Mouse (Mus musculus): ENCODE measurements around the gene Cactin.
A peak's percentile ranks its signal among the peaks of the same experiment; 100 is the strongest.

Gene Cactin

GRCm38 (mm10) chr10:81344421-81345161 lies 23.7 kb downstream of the Cactin start:
- DNase-seq = no peak

DNA sequence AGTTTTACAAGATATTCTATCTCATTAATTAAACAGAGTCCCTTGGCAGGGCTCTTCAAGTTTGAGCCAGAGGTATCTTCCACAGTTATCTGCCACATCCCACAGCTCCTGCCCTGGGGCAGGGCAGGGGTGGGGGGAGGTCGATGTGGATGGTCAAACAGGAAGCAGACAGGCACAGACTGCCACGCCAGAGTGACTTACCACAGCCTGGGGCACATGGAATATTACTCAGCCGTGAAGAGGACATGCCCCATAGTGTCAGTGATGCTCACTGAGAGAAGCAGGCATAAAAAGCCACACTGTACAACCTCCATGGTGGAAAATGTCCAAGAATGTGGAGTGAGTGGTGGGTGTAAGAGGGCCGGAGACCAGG lies 24.2 kb downstream of the Cactin start:
- DNase-seq = no peak

GRCm38 (mm10) chr10:81346453-81347067 lies 25.7 kb downstream of the Cactin start:
- DNase-seq = no peak

GRCm38 (mm10) chr10:81349146-81349545 lies 28.2 kb downstream of the Cactin start:
- no peak for DNase-seq

DNA sequence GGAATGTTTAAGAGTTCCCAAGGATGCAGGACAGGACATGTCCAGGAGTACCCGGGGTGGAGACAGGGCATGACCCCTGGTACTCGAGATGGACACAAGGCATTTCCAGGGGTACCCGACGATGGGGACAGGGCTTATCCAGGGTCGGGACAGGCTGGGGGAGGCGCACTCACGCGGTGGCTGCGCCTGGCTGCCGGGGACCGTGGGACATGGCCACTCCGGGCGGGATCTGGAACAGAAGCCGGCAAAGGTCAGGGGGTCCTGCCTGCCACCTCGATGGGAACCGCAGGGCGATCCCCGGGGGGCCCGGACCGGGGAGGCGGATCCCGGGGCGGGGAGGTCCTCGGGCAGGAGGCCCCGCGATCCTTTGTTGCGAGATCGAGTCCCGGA lies 29.1 kb downstream of the Cactin start:
- no peak for DNase-seq

GRCm38 (mm10) chr10:81350351-81351063 lies 29.6 kb downstream of the Cactin start, which contains the start of gene Hmg20b:
Hmg20b (minus strand) TSS chr10:81350480.
- DNase-seq = peak; percentile 99

GRCm38 (mm10) chr10:81351678-81352291 lies 30.9 kb downstream of the Cactin start:
- no peak for DNase-seq

DNA sequence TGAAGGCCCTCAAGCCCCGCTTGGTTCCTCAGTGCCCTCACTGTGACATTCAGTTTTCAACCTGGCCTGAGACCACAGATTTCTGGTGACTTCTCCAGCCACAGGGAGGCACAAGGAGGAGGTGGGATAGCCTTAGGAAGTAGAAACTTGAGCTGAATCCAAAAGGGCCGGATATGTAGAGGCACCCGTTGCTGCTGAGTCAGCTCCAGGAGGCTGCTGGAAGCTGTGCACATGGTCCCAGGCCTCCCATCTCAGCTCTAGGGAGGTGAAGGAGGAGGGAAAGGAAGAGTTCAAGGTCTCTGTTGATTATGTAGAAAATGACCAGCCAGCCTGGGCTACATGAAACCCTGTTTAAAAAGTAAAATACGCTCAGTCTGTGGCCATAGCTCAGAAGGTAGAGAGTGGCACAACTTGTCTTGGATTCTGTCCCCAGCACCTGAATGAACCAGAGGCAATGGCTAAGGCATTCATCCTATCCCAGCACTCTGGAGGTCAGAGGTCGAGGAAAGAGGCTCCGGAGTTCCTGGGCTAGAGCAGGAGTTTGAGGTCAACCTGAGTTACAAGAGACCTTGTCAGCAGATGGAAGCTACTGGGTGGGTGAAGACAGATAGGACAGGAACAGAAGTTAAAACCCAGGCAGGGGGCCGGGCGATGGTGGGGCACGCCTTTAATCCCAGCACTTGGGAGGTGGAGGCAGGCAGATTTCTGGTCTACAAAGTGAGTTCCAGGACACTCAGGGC lies 34.0 kb downstream of the Cactin start:
- no peak for DNase-seq

DNA sequence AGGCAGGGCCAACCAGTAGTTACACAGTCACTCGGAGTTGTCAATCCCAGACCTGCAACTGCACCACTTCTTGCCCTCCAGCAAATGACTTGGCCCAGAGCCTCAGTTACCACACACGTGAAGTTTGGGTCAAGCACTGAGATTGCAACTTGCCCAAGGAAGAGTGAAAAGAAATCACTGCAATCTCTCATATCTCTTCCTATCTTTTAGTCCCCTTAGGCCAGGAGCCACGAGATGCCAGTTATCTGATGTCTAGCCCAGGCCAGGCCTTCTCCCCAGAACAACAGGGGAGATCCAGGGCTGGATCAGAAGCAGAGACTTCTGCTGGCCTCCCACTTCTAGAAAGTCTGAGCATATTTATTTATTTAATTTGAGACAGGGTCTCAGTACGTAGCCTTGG lies 34.6 kb downstream of the Cactin start:
- DNase-seq = no peak

- DNase-seq = no peak
Observed at GRCm38 (mm10) chr10:81356352-81356990, 35.6 kb downstream of the Cactin start.

GRCm38 (mm10) chr10:81356991-81357844 lies 36.3 kb downstream of the Cactin start, which contains the start of gene Mfsd12:
Mfsd12 (plus strand) TSS chr10:81357491.
- DNase-seq = peak; percentile 89

- no peak for DNase-seq
Observed at GRCm38 (mm10) chr10:81358209-81358608, 37.3 kb downstream of the Cactin start.

DNA sequence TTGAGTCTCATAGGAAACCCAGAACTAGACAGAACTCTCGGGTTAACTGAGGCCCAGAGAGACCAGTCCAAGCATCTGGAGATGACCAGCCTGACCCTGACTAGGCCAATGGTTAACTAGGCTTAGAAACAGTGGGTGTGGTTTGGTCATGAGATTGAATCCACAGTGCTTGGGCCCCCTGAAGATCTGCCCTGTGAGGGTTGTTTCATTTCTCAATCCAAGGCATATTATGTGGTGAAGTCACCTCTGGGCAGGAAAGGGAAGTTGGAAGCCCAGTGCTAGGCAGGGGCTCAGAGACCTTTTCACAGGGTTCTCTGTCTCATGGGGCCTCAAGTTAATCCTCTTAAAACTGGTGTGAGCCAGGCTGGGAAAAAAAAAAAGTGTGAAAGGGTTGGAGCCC lies 37.9 kb downstream of the Cactin start:
- no peak for DNase-seq

GRCm38 (mm10) chr10:81360721-81361120 lies 39.8 kb downstream of the Cactin start:
- no peak for DNase-seq

DNA sequence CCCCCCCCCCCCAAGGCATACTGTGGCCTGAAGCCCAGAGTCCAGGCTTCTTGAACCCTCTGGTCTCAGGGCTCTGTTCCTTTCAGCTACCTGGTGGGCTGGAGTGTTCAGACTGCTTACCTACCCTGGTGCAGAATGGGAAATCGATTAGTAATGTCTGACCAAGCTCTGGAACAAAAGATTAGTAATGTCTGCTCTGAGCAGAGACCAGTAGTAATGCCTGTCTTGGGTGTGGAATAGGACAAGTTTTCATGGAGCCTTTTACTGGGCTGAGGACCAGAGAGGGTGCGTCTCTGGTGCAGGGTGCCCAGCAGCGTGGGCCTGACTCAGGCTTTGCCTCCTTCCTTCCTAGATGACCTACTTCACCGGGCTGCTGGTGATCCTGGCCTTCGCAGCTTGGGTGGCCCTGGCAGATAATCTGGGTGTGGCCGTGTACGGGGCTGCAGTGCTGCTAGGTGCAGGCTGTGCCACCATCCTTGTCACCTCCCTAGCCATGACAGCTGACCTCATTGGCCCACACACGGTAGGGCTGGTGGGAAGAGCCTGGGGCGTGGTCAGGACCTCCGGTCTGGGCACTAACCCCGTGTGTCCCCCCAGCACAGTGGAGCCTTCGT lies 41.5 kb downstream of the Cactin start:
- DNase-seq = no peak

DNA sequence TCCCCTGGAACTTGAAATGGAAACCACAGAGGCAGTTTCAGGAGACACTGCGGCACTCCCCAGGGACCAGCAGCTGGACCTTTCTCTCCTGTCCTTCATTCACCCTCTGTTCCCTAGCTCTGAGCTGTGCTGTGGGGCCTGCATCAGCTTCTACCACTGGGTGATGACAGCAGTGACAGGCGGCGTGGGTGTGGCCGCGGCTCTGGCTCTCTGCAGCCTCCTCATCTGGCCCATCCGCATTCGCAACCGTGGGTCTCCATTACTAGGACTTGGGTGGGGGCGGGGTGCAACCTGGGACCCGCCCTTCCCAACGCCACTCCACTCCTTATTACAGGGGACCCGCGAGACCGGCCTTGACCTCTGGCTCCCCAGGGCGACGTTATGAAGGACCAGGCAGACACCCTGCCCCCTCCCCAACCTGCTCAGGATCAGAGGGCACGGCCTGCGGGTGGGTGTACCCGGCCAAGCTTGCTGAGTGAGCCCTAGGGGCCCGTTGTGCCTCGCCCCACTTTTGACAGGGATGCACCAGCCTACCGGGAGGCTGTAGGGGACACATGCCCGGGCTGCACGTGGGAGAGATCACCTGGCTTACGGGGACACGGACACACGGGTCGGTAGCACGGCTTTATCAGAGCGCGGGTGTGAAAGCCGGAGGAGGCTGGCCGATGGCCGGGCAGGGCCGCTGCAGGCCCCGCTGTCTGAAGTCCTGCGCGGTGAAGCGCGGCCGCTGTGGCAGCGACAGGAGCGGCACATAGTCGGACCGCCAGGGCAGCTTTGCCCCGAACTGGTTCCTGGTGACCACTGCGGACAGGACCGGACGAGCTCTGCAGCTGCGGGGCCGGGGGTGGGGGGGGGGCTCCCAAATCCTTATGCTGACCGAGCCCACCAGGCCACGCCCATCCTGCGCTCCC lies 42.8 kb downstream of the Cactin start:
- no peak for DNase-seq

- DNase-seq = no peak
Observed at GRCm38 (mm10) chr10:81364666-81365065, 43.8 kb downstream of the Cactin start.

DNA sequence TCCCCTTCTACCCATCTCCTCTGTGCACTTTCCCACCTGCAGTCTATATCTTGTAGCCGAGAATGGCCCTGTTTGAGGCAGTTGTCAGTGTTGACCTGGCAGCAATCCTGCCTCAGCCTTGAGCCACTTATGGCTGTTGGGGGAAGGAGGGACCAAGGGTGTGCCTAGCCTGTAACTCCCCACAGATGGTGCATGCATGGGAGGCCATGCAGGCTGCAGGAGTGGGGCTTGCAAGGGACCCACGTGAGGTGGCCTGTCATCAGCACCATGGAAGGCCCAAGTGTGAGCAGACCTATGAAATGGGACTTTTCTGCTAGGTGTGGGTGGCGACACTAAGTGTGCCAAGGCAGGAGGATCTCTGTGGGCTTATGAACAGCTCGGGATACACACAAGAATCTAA lies 44.2 kb downstream of the Cactin start:
- DNase-seq = no peak

GRCm38 (mm10) chr10:81365672-81366476 lies 45.0 kb downstream of the Cactin start, which contains the start of gene 4930404N11Rik:
4930404N11Rik (minus strand) TSS chr10:81365816.
- DNase-seq = no peak

Data from cerebellum, adult 11 months (tissue).